Mouse (Mus musculus) kidney, postnatal 4 days (tissue): ENCODE measurements around the gene Sulf2.

Experiments used
- DNase-seq, 2 experiments: peaks; one replicate each; pipeline ENCODE4 v3.0.0; 2021; ENCODE audit warnings: mixed read lengths in 2 of 2

Sulf2 gene

GRCm38 (mm10) chr2:166084964-166085363, 70.5 kb downstream of the Sulf2 start:
- peak; percentile 85 to 87 for DNase-seq

GRCm38 (mm10) chr2:166084111-166084510, 71.4 kb downstream of the Sulf2 start:
- no peak for DNase-seq

- no peak for DNase-seq
These were observed 71.9 kb downstream of the Sulf2 start for GRCm38 (mm10) chr2:166083542-166084031.

GRCm38 (mm10) chr2:166082661-166083060, 72.8 kb downstream of the Sulf2 start:
- DNase-seq, result no peak

- peak; percentile 91 for DNase-seq
These were observed 73.3 kb downstream of the Sulf2 start for GRCm38 (mm10) chr2:166082193-166082592.

- peak; percentile 69 to 78 for DNase-seq
These were observed 74.3 kb downstream of the Sulf2 start for GRCm38 (mm10) chr2:166080967-166081750.

GRCm38 (mm10) chr2:166079961-166080885, 75.2 kb downstream of the Sulf2 start:
- peak; percentile 75 to 85 for DNase-seq

GRCm38 (mm10) chr2:166079231-166079630, 76.2 kb downstream of the Sulf2 start:
- no peak for DNase-seq

- no peak for DNase-seq
These were observed 78.1 kb downstream of the Sulf2 start for GRCm38 (mm10) chr2:166077371-166077770.

- no peak for DNase-seq
These were observed 81.1 kb downstream of the Sulf2 start for GRCm38 (mm10) chr2:166074322-166074721.

- DNase-seq, result no peak
These were observed 82.4 kb downstream of the Sulf2 start for GRCm38 (mm10) chr2:166073082-166073481.

- DNase-seq, result no peak
These were observed 83.6 kb downstream of the Sulf2 start for GRCm38 (mm10) chr2:166071889-166072288.

GRCm38 (mm10) chr2:166071481-166071880, 84.0 kb downstream of the Sulf2 start:
- no peak for DNase-seq

GRCm38 (mm10) chr2:166069738-166070137, 85.7 kb downstream of the Sulf2 start:
- no peak for DNase-seq

GRCm38 (mm10) chr2:166069164-166069563, 86.3 kb downstream of the Sulf2 start:
- no peak for DNase-seq

- DNase-seq, result no peak
These were observed 87.2 kb downstream of the Sulf2 start for GRCm38 (mm10) chr2:166068261-166068660.

- DNase-seq, result no peak
These were observed 89.0 kb downstream of the Sulf2 start for GRCm38 (mm10) chr2:166066434-166066833.

GRCm38 (mm10) chr2:166062431-166062830, 93.0 kb downstream of the Sulf2 start:
- no peak for DNase-seq

- no peak for DNase-seq
These were observed 93.5 kb downstream of the Sulf2 start for GRCm38 (mm10) chr2:166062008-166062407.

- DNase-seq, result peak; percentile 84 to 86
These were observed 95.6 kb downstream of the Sulf2 start for GRCm38 (mm10) chr2:166059684-166060423.

- no peak for DNase-seq
These were observed 101.4 kb downstream of the Sulf2 start for GRCm38 (mm10) chr2:166054002-166054539.

GRCm38 (mm10) chr2:166051966-166052365, 103.5 kb downstream of the Sulf2 start:
- DNase-seq, result no peak
